Mouse (Mus musculus) liver, adult 2 months (tissue): ENCODE results near the gene Slc13a3. TPM values are rescaled to one million over a fixed set of nuclear protein-coding genes. Genes with fewer than 3 reads are reported as not detected.
A peak's percentile ranks its signal among the peaks of the same experiment; 100 is the strongest.

Experiments used
- DNase-seq: peaks from one replicate; pipeline ENCODE4 v3.0.0-alpha.2; 2011; ENCODE audit warnings: low read depth, low spot score; ENCODE audit errors: extremely low read depth
- H3K27ac ChIP-seq: fragments of 200-500 bp; replicated peaks from 2 replicates; pipeline ENCODE4 v1.5.1; 2012; ENCODE audit warnings: low read depth, mild to moderate bottlenecking, control low read depth, inconsistent platforms, low read length; ENCODE audit not compliant: insufficient read depth
- H3K27me3 ChIP-seq: fragments of 200-500 bp; 2 replicates; pipeline ENCODE4 v1.6.1; 2012; ENCODE audit warnings: mild to moderate bottlenecking, moderate library complexity, low read length, inconsistent platforms; ENCODE audit not compliant: control insufficient read depth, insufficient read depth
- H3K36me3 ChIP-seq: fragments of 200-500 bp; 2 replicates; pipeline ENCODE4 v1.6.1; 2012; ENCODE audit warnings: low read length, inconsistent platforms; ENCODE audit not compliant: control insufficient read depth, insufficient read depth
- H3K4me1 ChIP-seq: fragments of 200-500 bp; 2 replicates; pipeline ENCODE4 v1.6.1; 2011; ENCODE audit warnings: low read length; ENCODE audit not compliant: control insufficient read depth, insufficient read depth
- H3K4me3 ChIP-seq: fragments of 200-500 bp; 2 replicates; pipeline ENCODE4 v1.5.1; 2011; ENCODE audit warnings: low read depth, mild to moderate bottlenecking, control low read depth, low read length, moderate library complexity; ENCODE audit not compliant: insufficient read depth
- H3K79me2 ChIP-seq: fragments of 200-500 bp; 2 replicates; pipeline ENCODE4 v1.6.1; 2012; ENCODE audit warnings: inconsistent platforms, mild to moderate bottlenecking, low read length, moderate library complexity; ENCODE audit not compliant: control insufficient read depth, insufficient read depth
- H3K9ac ChIP-seq: fragments of 200-500 bp; 2 replicates; pipeline ENCODE4 v1.6.1; 2012; ENCODE audit warnings: low read depth, mild to moderate bottlenecking, control low read depth, inconsistent platforms, low read length
- CTCF ChIP-seq: fragments of 200-500 bp; IDR thresholded peaks from 2 replicates; pipeline ENCODE4 v1.5.1; 2011; ENCODE audit warnings: low read depth, low read length, control low read depth
- POLR2A ChIP-seq: fragments of 200-500 bp; IDR thresholded peaks from 2 replicates; pipeline ENCODE4 v1.6.1; 2011; ENCODE audit warnings: low read length, control low read depth; ENCODE audit not compliant: insufficient read depth; ENCODE audit errors: extremely low read depth
- WGBS: fragments of 180-500 bp; shearing (Covaris S2); methylation state at CpG from one replicate; pipeline ENCODE4 v1.1.7; 2018; 5-methylcytosine and 5-hydroxymethylcytosine counted together
- polyA plus RNA-seq: library from polyadenylated mRNA; depleted of rRNA; stranded (reverse); fragments of >200 nt; gene quantifications from 2 replicates; pipeline ENCODE4 v1.2.3, GENCODE M21; 2012
- total RNA-seq: library from RNA; depleted of rRNA; stranded (reverse); fragments of >200 nt; gene quantifications from 2 replicates; pipeline ENCODE4 v1.2.3, GENCODE M21; 2014

Slc13a3 gene
- total and polyA plus RNA-seq, 2 experiments = 8.2 to 16.1 TPM

GRCm38 (mm10) chr2:165391561-165391960 lies 81.5 kb downstream of the Slc13a3 start:
- TF ChIP-seq CTCF (peak; percentile 95), POLR2A (no peak)
- no peak overlapping the region for H3K9ac ChIP-seq
- no peaks in the 10 kb centered on the region for H3K79me2 ChIP-seq
- WGBS = 16% methylated on average over 8 of the region's 8 CpGs
- H3K27me3 ChIP-seq = no peaks in the 10 kb centered on the region
- H3K4me3 ChIP-seq = no peak overlapping the region
- no peaks in the 10 kb centered on the region for H3K36me3 ChIP-seq
- H3K27ac ChIP-seq = no peak overlapping the region
- DNase-seq = peak; percentile 56
- H3K4me1 ChIP-seq = peaks cover 5% of the 10 kb centered on the region

- 24% methylated on average over 6 of the region's 6 CpGs for WGBS
These were observed 83.6 kb downstream of the Slc13a3 start for GRCm38 (mm10) chr2:165389299-165389952.

GRCm38 (mm10) chr2:165387844-165388495 lies 85.1 kb downstream of the Slc13a3 start, which contains the start of gene Zfp334:
Gene Zfp334 (minus strand): TSS chr2:165388259.
- Histone ChIP-seq H3K4me3 (peak within 1 kb of the TSS; percentile 73), H3K36me3 (peaks cover 4% of the 10 kb centered on the region; the same call in 1 of the 2 replicates), H3K27ac (no peak within 1 kb of the TSS), H3K27me3 (no peaks in the 10 kb centered on the region), H3K4me1 (peaks cover 5% of the 10 kb centered on the region), H3K9ac (peak within 1 kb of the TSS; percentile 63), H3K79me2 (no peaks in the 10 kb centered on the region)
- WGBS = 2% methylated on average over 40 of the region's 40 CpGs
- peak; percentile 71 for DNase-seq
- no peak for TF ChIP-seq CTCF
- TF ChIP-seq POLR2A = no peak

More at GRCm38 (mm10) chr2:165389299-165389952, 83.6 kb downstream of the Slc13a3 start:
- peaks cover 5% of the 10 kb centered on the region for H3K4me1 ChIP-seq
- H3K36me3 ChIP-seq = no peaks in the 10 kb centered on the region
- no peak overlapping the region for H3K27ac ChIP-seq
- DNase-seq = peak; percentile 51
- TF ChIP-seq POLR2A (no peak), CTCF (no peak)
- H3K27me3 ChIP-seq = no peaks in the 10 kb centered on the region
- H3K9ac ChIP-seq = no peak overlapping the region
- H3K4me3 ChIP-seq = no peak overlapping the region
- no peaks in the 10 kb centered on the region for H3K79me2 ChIP-seq

- H3K4me3 ChIP-seq = peak overlapping the region; percentile 73
- no peak for TF ChIP-seq CTCF
- TF ChIP-seq POLR2A = no peak
- no peaks in the 10 kb centered on the region for H3K27me3 ChIP-seq
- H3K9ac ChIP-seq = no peak overlapping the region; the same call in 1 of the 2 replicates
- no peak overlapping the region for H3K27ac ChIP-seq
- H3K36me3 ChIP-seq = peaks cover 7% of the 10 kb centered on the region; the same call in 1 of the 2 replicates
- H3K79me2 ChIP-seq = no peaks in the 10 kb centered on the region
- WGBS = 27% methylated on average over 4 of the region's 4 CpGs
- DNase-seq = no peak
- peaks cover 5% of the 10 kb centered on the region for H3K4me1 ChIP-seq
These were observed 85.7 kb downstream of the Slc13a3 start for GRCm38 (mm10) chr2:165387370-165387769.

GRCm38 (mm10) chr2:165380050-165380449 lies 93.0 kb downstream of the Slc13a3 start:
- H3K4me1 ChIP-seq = no peaks in the 10 kb centered on the region
- no peak overlapping the region for H3K9ac ChIP-seq
- H3K79me2 ChIP-seq = no peaks in the 10 kb centered on the region
- H3K27me3 ChIP-seq = no peaks in the 10 kb centered on the region
- H3K4me3 ChIP-seq = no peak overlapping the region
- H3K27ac ChIP-seq = no peak overlapping the region
- H3K36me3 ChIP-seq = peaks cover 26% of the 10 kb centered on the region
- TF ChIP-seq CTCF = no peak
- TF ChIP-seq POLR2A = no peak
- no peak for DNase-seq
- 97% methylated on average over 25 of the region's 25 CpGs for WGBS

- peaks cover 5% of the 10 kb centered on the region for H3K36me3 ChIP-seq
- TF ChIP-seq POLR2A (no peak), CTCF (no peak)
- no peaks in the 10 kb centered on the region for H3K79me2 ChIP-seq
- H3K4me1 ChIP-seq = no peaks in the 10 kb centered on the region
- H3K4me3 ChIP-seq = no peak overlapping the region
- no peak overlapping the region for H3K9ac ChIP-seq
- 86% methylated on average over 3 of the region's 4 CpGs for WGBS
- H3K27ac ChIP-seq = no peak overlapping the region
- no peaks in the 10 kb centered on the region for H3K27me3 ChIP-seq
- DNase-seq = no peak
These were observed 97.0 kb downstream of the Slc13a3 start for GRCm38 (mm10) chr2:165376001-165376400.
